Mouse (Mus musculus): Measurements from ENCODE around the gene Dnajb12.

Dnajb12 gene

GRCm38 (mm10) chr10:59898180-59898778, 18.9 kb downstream of the Dnajb12 start:
- DNase-seq: no peak

GRCm38 (mm10) chr10:59898935-59899334, 19.6 kb downstream of the Dnajb12 start:
- no peak for DNase-seq

- peak; percentile 92 to 96 for DNase-seq
These were observed 20.2 kb downstream of the Dnajb12 start for GRCm38 (mm10) chr10:59899341-59900173.

- DNase-seq: no peak
These were observed 20.7 kb downstream of the Dnajb12 start for GRCm38 (mm10) chr10:59900174-59900435.

GRCm38 (mm10) chr10:59900939-59901338, 21.6 kb downstream of the Dnajb12 start:
- no peak for DNase-seq

GRCm38 (mm10) chr10:59901463-59901862, 22.1 kb downstream of the Dnajb12 start:
- no peak for DNase-seq

- peak in 1 of 2 experiments; percentile 77 for DNase-seq
These were observed 22.7 kb downstream of the Dnajb12 start for GRCm38 (mm10) chr10:59901986-59902605.

GRCm38 (mm10) chr10:59902606-59902990, 23.2 kb downstream of the Dnajb12 start:
- no peak for DNase-seq

- DNase-seq: no peak
These were observed 23.8 kb downstream of the Dnajb12 start for GRCm38 (mm10) chr10:59903170-59903569.

- no peak for DNase-seq
These were observed 27.8 kb downstream of the Dnajb12 start for GRCm38 (mm10) chr10:59907080-59907609.

- peak in 1 of 2 experiments; percentile 40 for DNase-seq
These were observed 28.4 kb downstream of the Dnajb12 start for GRCm38 (mm10) chr10:59907695-59908299.

GRCm38 (mm10) chr10:59908776-59909315, 29.5 kb downstream of the Dnajb12 start:
- no peak for DNase-seq

- DNase-seq: no peak
These were observed 30.0 kb downstream of the Dnajb12 start for GRCm38 (mm10) chr10:59909357-59909847.

GRCm38 (mm10) chr10:59911091-59911490, 31.7 kb downstream of the Dnajb12 start:
- peak; percentile 80 to 92 for DNase-seq

GRCm38 (mm10) chr10:59911561-59912198, 32.3 kb downstream of the Dnajb12 start:
- no peak for DNase-seq

GRCm38 (mm10) chr10:59915196-59915962, 36.0 kb downstream of the Dnajb12 start:
- DNase-seq: no peak

GRCm38 (mm10) chr10:59916159-59916558, 36.8 kb downstream of the Dnajb12 start:
- no peak for DNase-seq

- DNase-seq: no peak
These were observed 37.3 kb downstream of the Dnajb12 start for GRCm38 (mm10) chr10:59916649-59917048.

GRCm38 (mm10) chr10:59918111-59918510, 38.8 kb downstream of the Dnajb12 start:
- DNase-seq: no peak

GRCm38 (mm10) chr10:59919494-59920181, 40.3 kb downstream of the Dnajb12 start:
- no peak for DNase-seq

- DNase-seq: no peak
These were observed 41.1 kb downstream of the Dnajb12 start for GRCm38 (mm10) chr10:59920485-59920809.
